ENCODE assay signal across 21 mouse cellular contexts in genomic region chr1:54015739-54016138, GRCm38 (mm10).
DNase-seq lines count a peak whose midpoint lies in the region; ATAC-seq lines count a peak whose summit lies in the region.
"Had no signal": no experiment of that assay in that cellular context is flagged by ENCODE, and none has a peak within 500 bp of the region (broad histone marks: within the 10 kb centered on the region; RNA-seq: fewer than 3 reads in every experiment).

No protein-coding gene starts in this region.

- no peak overlapping the region for H3K4me2 ChIP-seq in heart, embryonic 15.5 days
- H3K4me2 ChIP-seq: embryonic facial prominence, embryonic 12.5 days; forebrain, embryonic 13.5 days; limb, embryonic 13.5 days; liver, embryonic 15.5 days had no signal

- H3K4me1 ChIP-seq in heart, embryonic 15.5 days (replicated peaks) = peaks cover 15% of the 10 kb centered on the region
- H3K4me1 ChIP-seq: embryonic facial prominence, embryonic 12.5 days; forebrain, embryonic 13.5 days; limb, embryonic 13.5 days; liver, embryonic 15.5 days had no signal

- 62% methylated on average over 4 of the region's 4 CpGs for WGBS in heart, embryonic 15.5 days

- H3K27ac ChIP-seq in heart, embryonic 15.5 days = peak overlapping the region; percentile 22
- H3K27ac ChIP-seq: embryonic facial prominence, embryonic 12.5 days; forebrain, embryonic 13.5 days; heart, embryonic 10.5 days; limb, embryonic 13.5 days; liver, embryonic 15.5 days had no signal

- ATAC-seq in heart, embryonic 15.5 days (replicated peaks; ENCODE audit: insufficient number of reproducible peaks, insufficient read depth, low FRiP score, low read depth) = peak; percentile 47
- ATAC-seq: forebrain, embryonic 13.5 days; intestine, postnatal 0 days had no signal

- peak; percentile 2 for DNase-seq in embryo, embryonic 9.5 days (ENCODE audit: extremely low spot score)
- DNase-seq in embryo, embryonic 11 days = no peak
- DNase-seq in heart, postnatal 36 days = no peak
- DNase-seq in kidney, postnatal 14 days = peak; percentile 14
- no peak for DNase-seq in kidney, adult 11 months
- DNase-seq in lung, postnatal 14 days = peak; percentile 9
- no peak for DNase-seq in spleen, postnatal 14 days (ENCODE audit: low spot score in 2 of 2)
- DNase-seq: adrenal gland, adult 2 months; cerebellum, adult 9-10 months; gastrocnemius, postnatal 14 days; layer of hippocampus, postnatal 36 days; midbrain, embryonic 14.5 days; thymus, postnatal 25 days had no signal

- intact Hi-C loops in heart, postnatal 36 days (cut with DNase I) = loop anchor here (5.0 kb wide), 1 partner anchor 83 kb away; no protein-coding TSS in a partner anchor

- H3K4me3 ChIP-seq in heart, embryonic 15.5 days = no peak overlapping the region
- H3K4me3 ChIP-seq: embryonic facial prominence, embryonic 12.5 days; erythroblast, embryonic 14.5 days; forebrain, embryonic 13.5 days; heart, embryonic 10.5 days; limb, embryonic 13.5 days; liver, embryonic 15.5 days had no signal

- H3K9me3 ChIP-seq in heart, embryonic 15.5 days (replicated peaks) = no peaks in the 10 kb centered on the region
- H3K9me3 ChIP-seq: embryonic facial prominence, embryonic 12.5 days; forebrain, embryonic 13.5 days; heart, embryonic 10.5 days; limb, embryonic 13.5 days; liver, embryonic 15.5 days had no signal

- H3K36me3 ChIP-seq in heart, embryonic 15.5 days = no peaks in the 10 kb centered on the region
- H3K36me3 ChIP-seq: embryonic facial prominence, embryonic 12.5 days; heart, embryonic 10.5 days; limb, embryonic 13.5 days; liver, embryonic 15.5 days had no signal

- H3K9ac ChIP-seq in heart, embryonic 15.5 days = no peak overlapping the region
- H3K9ac ChIP-seq: embryonic facial prominence, embryonic 12.5 days; forebrain, embryonic 13.5 days; limb, embryonic 13.5 days; liver, embryonic 15.5 days had no signal

- H3K27me3 ChIP-seq in heart, embryonic 15.5 days = no peaks in the 10 kb centered on the region
- H3K27me3 ChIP-seq: embryonic facial prominence, embryonic 12.5 days; forebrain, embryonic 13.5 days; limb, embryonic 13.5 days; liver, embryonic 15.5 days had no signal

Comparison
In these comparisons a context has a peak if more than half of its experiments do, and no peak if none do; other contexts are left out.
1. DNase-seq: peak in embryo, embryonic 9.5 days (single experiment), kidney, postnatal 14 days (single experiment) and lung, postnatal 14 days (single experiment); none in embryo, embryonic 11 days (single experiment), heart, postnatal 36 days (0 of 2), kidney, adult 11 months (single experiment) and spleen, postnatal 14 days (0 of 2).